Mouse (Mus musculus): ENCODE measurements at regions not wholly inside any gene's neighbourhood (a gene's known extent, or its start where the extent isn't known, plus 50 kb on each side); places are given as distances from the start of the nearest gene placed in this dataset.

DNA sequence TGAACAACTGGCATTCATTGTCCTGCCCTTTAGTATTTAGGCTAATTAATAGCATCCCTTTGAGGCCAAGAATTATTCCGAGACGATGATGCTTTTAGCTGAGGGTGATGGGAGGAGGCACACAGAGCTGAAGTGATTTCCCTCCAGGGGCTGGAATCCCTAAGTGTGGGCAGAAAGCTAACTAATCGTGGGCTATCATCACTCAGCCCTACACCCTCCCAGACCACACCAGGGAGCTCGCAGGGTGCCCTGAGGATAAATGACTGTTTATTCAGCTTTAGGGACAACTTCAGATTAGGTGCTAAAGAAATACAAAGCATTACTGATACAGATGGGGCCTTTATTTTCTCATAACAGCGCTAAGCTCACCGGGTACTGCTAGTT, 164.7 kb downstream of the Npr3 start:
- H3K27me3 ChIP-seq = no peaks in the 10 kb centered on the region
- 5% methylated on average over 6 of the region's 6 CpGs for WGBS
- no peaks in the 10 kb centered on the region for H3K9me3 ChIP-seq
- H3K36me3 ChIP-seq = no peaks in the 10 kb centered on the region
- H3K4me3 ChIP-seq = no peak overlapping the region
- no peak for ATAC-seq (replicated peaks)
- peaks cover 13% of the 10 kb centered on the region for H3K4me1 ChIP-seq
- peak overlapping the region; percentile 36 for H3K4me2 ChIP-seq (replicated peaks)
- H3K27ac ChIP-seq (replicated peaks) = no peak overlapping the region
- peak overlapping the region; percentile 23; the same call in 1 of the 2 replicates for H3K9ac ChIP-seq (replicated peaks)

DNA sequence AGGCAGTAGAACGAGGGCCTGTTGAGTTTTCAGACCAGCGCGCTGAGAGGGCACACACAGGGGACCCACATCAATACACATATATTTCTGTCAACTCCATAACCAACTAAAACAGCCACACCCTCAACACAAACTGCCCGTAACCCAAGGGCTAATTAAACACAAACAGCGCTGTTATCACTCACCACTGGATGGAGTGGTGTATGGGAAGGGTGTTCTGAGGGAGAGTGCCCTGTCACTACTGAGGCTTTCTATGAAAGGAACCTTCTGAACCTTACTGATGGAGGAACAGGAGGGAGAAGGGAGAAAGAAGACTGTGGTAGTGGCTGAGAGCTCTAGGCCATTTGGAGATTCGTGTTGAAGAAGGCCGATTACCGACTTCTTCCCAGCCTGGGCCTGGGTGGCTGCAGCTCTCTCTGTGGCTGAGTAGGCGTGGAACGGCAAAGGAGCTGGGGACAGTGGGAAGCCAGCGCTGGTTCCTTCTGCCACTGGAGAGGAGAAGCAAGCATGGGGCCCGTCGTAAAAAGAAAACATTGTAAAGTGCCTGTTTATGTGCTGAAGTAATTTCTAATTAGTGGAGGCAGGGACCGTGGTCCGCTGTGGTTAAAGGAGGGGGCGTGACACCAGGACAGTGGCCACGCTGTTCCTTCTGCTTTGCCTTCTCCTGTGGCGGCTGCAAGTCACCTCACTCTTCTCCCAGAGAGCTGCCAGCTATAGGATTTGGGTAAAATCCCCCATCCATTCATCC, 165.3 kb downstream of the Npr3 start:
- H3K27me3 ChIP-seq = no peaks in the 10 kb centered on the region
- WGBS = 24% methylated on average over 18 of the region's 18 CpGs
- H3K4me2 ChIP-seq (replicated peaks) = peak overlapping the region; percentile 36
- peak; percentile 46; the same call in 1 of the 2 replicates for ATAC-seq (replicated peaks)
- no peak overlapping the region for H3K27ac ChIP-seq (replicated peaks)
- no peaks in the 10 kb centered on the region for H3K9me3 ChIP-seq
- H3K36me3 ChIP-seq = no peaks in the 10 kb centered on the region
- peak overlapping the region; percentile 23; the same call in 1 of the 2 replicates for H3K9ac ChIP-seq (replicated peaks)
- peaks cover 13% of the 10 kb centered on the region for H3K4me1 ChIP-seq
- H3K4me3 ChIP-seq = peak overlapping the region; percentile 12; the same call in 1 of the 2 replicates

DNA sequence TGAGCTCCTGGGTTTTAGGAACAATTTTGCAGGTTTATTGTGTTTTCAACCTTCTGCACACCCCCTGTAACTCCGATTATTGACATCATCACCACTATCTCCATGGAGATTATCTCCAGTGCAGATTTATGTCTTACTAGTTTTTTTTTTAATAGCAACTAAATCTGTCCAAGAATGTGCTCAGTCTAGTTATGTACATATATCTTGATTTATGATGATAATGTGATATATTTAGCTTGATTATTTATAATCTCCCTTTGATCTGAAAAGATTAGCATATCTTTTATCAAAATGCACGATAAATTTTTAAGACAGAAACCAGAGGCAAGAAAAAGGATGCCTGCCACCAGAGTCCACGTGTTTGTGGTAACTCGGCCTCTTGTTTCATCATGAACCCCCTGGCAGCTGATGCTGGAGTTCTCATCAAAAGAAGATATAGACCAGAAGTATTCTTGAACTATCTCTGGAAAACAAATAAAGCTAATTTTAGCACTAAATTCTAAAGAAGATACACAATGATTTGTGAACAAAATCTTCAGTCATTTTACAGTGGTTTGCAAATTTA, 169.6 kb downstream of the Npr3 start:
- WGBS = 80% methylated on average over 4 of the region's 4 CpGs
- no peaks in the 10 kb centered on the region for H3K9me3 ChIP-seq
- no peak overlapping the region for H3K27ac ChIP-seq (replicated peaks)
- peaks cover 13% of the 10 kb centered on the region for H3K4me1 ChIP-seq
- H3K27me3 ChIP-seq = no peaks in the 10 kb centered on the region
- H3K36me3 ChIP-seq = no peaks in the 10 kb centered on the region
- H3K4me2 ChIP-seq (replicated peaks) = no peak overlapping the region
- H3K9ac ChIP-seq (replicated peaks) = no peak overlapping the region
- no peak overlapping the region for H3K4me3 ChIP-seq
- no peak for ATAC-seq (replicated peaks)

DNA sequence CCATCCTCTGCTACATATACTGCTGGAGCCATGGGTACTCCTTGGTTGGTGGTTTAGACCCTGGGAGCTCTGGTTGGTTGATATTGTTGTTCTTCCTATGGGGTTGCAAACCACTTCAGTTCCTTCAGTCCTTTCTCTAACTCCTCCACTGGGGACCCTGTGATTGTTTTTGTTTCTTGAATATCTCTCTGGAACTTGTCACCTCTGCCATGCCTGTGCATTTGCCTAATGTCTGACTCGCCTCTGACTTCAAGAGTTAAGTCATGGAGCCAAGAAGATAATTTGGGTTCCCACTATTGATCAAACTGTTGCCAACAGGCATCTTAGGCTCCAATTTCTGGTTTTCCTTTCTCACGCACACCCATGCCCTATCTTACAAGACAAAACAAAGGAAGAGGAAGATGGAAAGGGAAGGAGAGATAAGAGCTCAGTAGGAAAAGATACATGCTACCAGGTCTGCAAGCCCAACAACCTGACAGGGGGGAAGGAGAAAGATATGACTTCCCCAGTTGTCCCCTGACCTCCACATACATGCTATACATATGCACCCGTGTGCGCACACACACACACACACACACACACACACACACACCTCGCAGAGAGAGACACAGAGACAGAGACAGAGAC, 172.3 kb downstream of the Npr3 start:
- no peak overlapping the region for H3K4me2 ChIP-seq (replicated peaks)
- H3K9me3 ChIP-seq = no peaks in the 10 kb centered on the region
- H3K9ac ChIP-seq (replicated peaks) = no peak overlapping the region
- 85% methylated on average over 5 of the region's 5 CpGs for WGBS
- H3K27ac ChIP-seq (replicated peaks) = no peak overlapping the region
- no peaks in the 10 kb centered on the region for H3K36me3 ChIP-seq
- H3K4me1 ChIP-seq = no peaks in the 10 kb centered on the region
- ATAC-seq (replicated peaks) = no peak
- no peaks in the 10 kb centered on the region for H3K27me3 ChIP-seq
- no peak overlapping the region for H3K4me3 ChIP-seq

DNA sequence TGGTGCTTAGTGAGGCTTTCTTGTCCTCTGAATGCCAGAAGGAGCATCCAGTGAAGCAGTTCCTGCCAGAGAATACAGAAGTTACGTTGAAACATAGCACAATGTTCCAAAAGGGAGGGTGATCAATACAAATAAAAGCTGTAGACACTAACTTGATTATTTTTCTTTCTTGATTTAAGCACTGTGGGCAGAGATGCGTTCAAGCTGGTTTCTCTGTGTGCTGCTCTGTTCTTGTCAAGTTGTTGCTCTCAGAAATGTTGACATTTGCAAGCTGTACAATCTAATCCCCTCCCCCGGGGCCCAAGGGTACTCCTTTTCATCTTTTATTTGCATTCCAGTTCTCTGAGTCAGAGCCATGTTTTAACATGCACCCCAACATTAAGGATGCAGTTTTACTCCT, 177.7 kb downstream of the Npr3 start:
- H3K4me1 ChIP-seq = no peaks in the 10 kb centered on the region
- no peaks in the 10 kb centered on the region for H3K9me3 ChIP-seq
- H3K36me3 ChIP-seq = no peaks in the 10 kb centered on the region
- no peak overlapping the region for H3K4me3 ChIP-seq
- no peak for ATAC-seq (replicated peaks)
- no peak overlapping the region for H3K27ac ChIP-seq (replicated peaks)
- H3K27me3 ChIP-seq = no peaks in the 10 kb centered on the region
- WGBS = 69% methylated on average over 3 of the region's 3 CpGs
- H3K4me2 ChIP-seq (replicated peaks) = no peak overlapping the region
- H3K9ac ChIP-seq (replicated peaks) = no peak overlapping the region

DNA sequence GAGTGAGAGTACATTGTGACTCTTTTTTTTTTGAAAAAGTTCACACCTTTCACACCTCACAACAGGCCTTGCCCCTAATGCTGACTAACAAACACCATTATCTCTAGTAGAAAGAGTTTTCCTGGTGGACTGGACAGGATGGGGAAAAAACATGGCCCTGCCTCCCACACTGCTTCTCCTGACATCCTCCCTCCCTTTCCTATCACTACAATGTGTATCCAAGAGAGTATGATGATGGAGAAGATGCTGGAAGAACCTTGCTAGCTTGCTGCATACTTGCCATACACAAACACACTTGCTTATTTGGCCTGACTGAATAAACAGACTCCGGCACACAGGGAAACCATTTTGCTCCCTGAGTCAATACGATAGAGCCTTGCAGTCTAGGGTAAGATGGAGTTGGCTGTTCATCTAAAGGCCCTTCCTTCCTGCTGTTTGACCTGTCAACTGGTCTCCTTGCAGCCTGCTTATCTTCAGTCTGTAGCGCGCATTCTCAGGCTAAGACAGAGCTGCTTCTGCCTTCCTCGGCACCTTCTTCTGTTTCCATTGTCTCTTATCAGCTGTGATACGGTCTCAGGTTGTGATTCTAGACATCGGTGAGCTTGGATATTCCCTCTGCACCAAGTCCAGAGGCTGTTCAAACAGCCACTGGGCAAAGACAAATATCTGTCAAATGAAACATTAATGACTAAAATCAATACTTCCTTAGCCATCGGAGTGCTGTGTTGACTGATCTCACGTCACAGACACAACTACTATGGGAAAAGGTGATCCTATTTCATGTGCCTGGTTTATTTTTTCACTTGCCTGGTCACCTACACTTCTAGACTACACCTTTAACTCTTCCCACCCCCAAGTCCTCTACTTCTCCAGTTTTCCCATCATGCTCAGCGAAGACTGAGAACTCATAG, 181.2 kb downstream of the Npr3 start:
- ATAC-seq (replicated peaks) = no peak
- H3K9me3 ChIP-seq = no peaks in the 10 kb centered on the region
- H3K4me3 ChIP-seq = no peak overlapping the region
- no peak overlapping the region for H3K27ac ChIP-seq (replicated peaks)
- no peaks in the 10 kb centered on the region for H3K27me3 ChIP-seq
- no peak overlapping the region for H3K9ac ChIP-seq (replicated peaks)
- no peak overlapping the region for H3K4me2 ChIP-seq (replicated peaks)
- no peaks in the 10 kb centered on the region for H3K4me1 ChIP-seq
- no peaks in the 10 kb centered on the region for H3K36me3 ChIP-seq
- WGBS = 92% methylated on average over 10 of the region's 10 CpGs

DNA sequence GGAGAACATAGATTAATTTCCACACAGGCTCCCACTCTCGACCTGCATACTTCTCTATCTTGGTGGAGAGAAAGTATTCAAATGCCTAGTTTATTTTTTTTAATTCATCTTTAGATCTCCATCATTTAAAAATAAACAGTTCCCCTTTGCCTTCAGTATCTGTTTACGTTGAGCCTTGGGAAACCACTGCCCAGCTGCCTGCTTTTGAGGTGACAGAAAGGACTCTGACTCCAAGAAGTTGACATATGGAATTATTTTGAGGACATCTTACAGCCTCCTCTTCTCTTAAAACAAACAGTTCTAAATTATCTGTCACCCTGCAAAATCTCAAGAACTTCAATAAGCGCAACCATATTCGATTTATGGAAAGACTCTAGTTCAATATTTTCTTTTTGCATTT, 186.4 kb downstream of the Npr3 start:
- H3K27me3 ChIP-seq = no peaks in the 10 kb centered on the region
- 87% methylated on average over 4 of the region's 4 CpGs for WGBS
- H3K27ac ChIP-seq (replicated peaks) = no peak overlapping the region
- no peak overlapping the region for H3K4me3 ChIP-seq
- no peak overlapping the region for H3K9ac ChIP-seq (replicated peaks)
- no peaks in the 10 kb centered on the region for H3K9me3 ChIP-seq
- H3K4me2 ChIP-seq (replicated peaks) = no peak overlapping the region
- ATAC-seq (replicated peaks) = no peak
- H3K36me3 ChIP-seq = no peaks in the 10 kb centered on the region
- no peaks in the 10 kb centered on the region for H3K4me1 ChIP-seq

GRCm38 (mm10) chr15:11716168-11716842, 190.8 kb downstream of the Npr3 start:
- Histone ChIP-seq H3K27me3 (no peaks in the 10 kb centered on the region), H3K27ac (replicated peaks) (no peak overlapping the region), H3K36me3 (no peaks in the 10 kb centered on the region), H3K9ac (replicated peaks) (no peak overlapping the region), H3K4me1 (no peaks in the 10 kb centered on the region), H3K4me3 (no peak overlapping the region), H3K9me3 (no peaks in the 10 kb centered on the region), H3K4me2 (replicated peaks) (no peak overlapping the region)
- ATAC-seq (replicated peaks) = no peak
- WGBS = 92% methylated on average over 11 of the region's 11 CpGs

DNA sequence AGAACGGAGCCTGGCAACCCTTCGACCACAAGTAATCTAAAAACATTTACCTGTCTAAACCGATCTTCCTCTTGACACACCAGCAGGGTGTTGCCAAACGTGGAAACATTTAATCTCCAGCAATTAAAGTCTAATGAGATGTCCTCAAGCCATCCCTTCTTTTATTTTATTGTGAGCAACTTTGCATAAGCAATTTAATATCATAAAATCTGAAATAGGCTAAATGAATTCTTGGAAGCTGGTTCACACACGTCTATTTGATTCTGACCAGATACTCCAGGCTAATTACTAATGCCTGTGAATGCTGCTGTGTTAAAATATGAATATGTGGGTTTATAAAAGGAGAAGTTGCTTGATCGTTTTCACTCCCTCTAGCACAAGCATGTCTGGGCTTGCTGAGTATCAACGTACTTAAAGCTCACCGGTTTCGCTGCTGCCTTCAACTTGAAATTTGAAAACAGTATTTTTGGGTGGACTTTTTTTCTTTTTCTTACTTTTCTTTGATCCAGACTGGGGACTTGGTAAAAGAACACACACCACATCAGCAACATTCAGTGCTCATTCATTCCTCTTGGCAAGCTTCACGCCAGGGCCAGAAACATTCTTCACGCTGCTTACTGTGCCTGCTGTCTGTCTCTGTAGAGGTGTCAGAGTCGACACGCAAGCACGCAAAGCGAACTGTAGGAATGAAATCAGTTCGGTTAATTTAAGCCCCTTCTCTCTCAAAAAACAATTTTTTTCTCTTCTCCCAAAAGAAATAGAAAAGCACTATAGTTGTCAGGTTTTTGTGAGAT, 194.4 kb downstream of the Npr3 start:
- Histone ChIP-seq H3K36me3 (no peaks in the 10 kb centered on the region), H3K4me1 (no peaks in the 10 kb centered on the region), H3K27ac (replicated peaks) (no peak overlapping the region), H3K4me3 (no peak overlapping the region), H3K9ac (replicated peaks) (no peak overlapping the region), H3K4me2 (replicated peaks) (no peak overlapping the region), H3K9me3 (no peaks in the 10 kb centered on the region), H3K27me3 (no peaks in the 10 kb centered on the region)
- WGBS = 77% methylated on average over 16 of the region's 16 CpGs
- no peak; the same call in 1 of the 2 replicates for ATAC-seq (replicated peaks)

GRCm38 (mm10) chr15:11701246-11701645, 205.8 kb downstream of the Npr3 start:
- H3K4me1 ChIP-seq = no peaks in the 10 kb centered on the region
- 59% methylated on average over 6 of the region's 6 CpGs for WGBS
- no peak overlapping the region for H3K4me2 ChIP-seq (replicated peaks)
- H3K4me3 ChIP-seq = no peak overlapping the region
- H3K9ac ChIP-seq (replicated peaks) = no peak overlapping the region
- H3K36me3 ChIP-seq = no peaks in the 10 kb centered on the region
- no peak overlapping the region for H3K27ac ChIP-seq (replicated peaks)
- no peaks in the 10 kb centered on the region for H3K9me3 ChIP-seq
- H3K27me3 ChIP-seq = no peaks in the 10 kb centered on the region
- no peak for ATAC-seq (replicated peaks)

- H3K4me2 ChIP-seq (replicated peaks) = no peak overlapping the region
- H3K36me3 ChIP-seq = no peaks in the 10 kb centered on the region
- H3K27ac ChIP-seq (replicated peaks) = no peak overlapping the region
- WGBS = 88% methylated on average over 3 of the region's 3 CpGs
- H3K9me3 ChIP-seq = no peaks in the 10 kb centered on the region
- H3K4me3 ChIP-seq = no peak overlapping the region
- H3K9ac ChIP-seq (replicated peaks) = no peak overlapping the region
- no peaks in the 10 kb centered on the region for H3K4me1 ChIP-seq
- ATAC-seq (replicated peaks) = no peak
- no peaks in the 10 kb centered on the region for H3K27me3 ChIP-seq
These were observed 207.2 kb downstream of the Npr3 start for GRCm38 (mm10) chr15:11699929-11700328.

All from forebrain, embryonic 15.5 days (tissue).